Mouse (Mus musculus) B cell, adult 67 days (primary cell): ENCODE data around the gene Xab2. TPM values are rescaled to one million over a fixed set of nuclear protein-coding genes. Genes with fewer than 3 reads are reported as not detected.

Experiments
- total RNA-seq, 2 experiments: library from RNA; stranded (reverse); gene quantifications; 4 replicates each; pipeline ENCODE4 v1.2.4; 2023

Gene Xab2
- 10 to 100 TPM; 87.4 to 92.4 TPM for total RNA-seq

DNA sequence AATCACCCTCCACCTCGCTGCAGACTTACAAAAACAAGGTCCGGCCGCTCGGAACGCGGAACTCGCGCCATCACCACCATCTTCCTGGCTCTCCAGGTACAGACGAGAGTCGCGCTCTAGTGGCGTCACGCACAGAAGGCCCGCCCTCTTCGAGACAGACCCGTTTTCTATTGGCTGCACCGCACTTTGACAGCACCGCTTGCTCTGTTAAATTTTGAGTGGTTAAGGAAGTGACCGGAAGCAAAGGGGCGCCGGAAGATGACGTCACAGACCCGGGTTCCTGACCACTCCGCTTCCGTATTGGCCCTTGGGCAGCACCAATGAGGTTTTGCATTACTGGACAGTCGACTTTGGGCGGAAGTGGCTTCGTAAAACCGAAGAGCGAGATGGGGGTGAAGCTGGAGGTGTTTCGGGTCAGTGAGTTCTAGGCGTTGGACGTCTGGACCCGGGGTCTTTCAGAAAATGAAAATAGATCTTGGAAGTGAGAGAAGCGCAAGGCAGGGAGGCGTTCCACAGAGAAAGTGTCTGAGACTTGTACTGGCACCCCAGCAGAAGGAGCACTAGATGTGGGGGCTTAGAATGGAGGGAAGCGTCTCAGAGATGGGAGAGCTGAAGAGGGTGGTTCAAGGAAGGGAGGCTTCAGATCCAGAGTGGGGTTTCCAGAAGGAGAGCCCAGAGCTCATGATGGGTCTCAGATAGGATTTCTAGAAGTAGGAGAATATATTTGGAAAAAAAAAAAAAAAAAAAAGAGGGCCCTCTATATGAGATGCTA lies at the start of gene Xab2, which contains the start of gene Pet100:
Xab2 (minus strand) TSS at position 118 of the 772 bp plus-strand sequence.
Pet100 (plus strand) TSS at position 350 of the 772 bp plus-strand sequence.

DNA sequence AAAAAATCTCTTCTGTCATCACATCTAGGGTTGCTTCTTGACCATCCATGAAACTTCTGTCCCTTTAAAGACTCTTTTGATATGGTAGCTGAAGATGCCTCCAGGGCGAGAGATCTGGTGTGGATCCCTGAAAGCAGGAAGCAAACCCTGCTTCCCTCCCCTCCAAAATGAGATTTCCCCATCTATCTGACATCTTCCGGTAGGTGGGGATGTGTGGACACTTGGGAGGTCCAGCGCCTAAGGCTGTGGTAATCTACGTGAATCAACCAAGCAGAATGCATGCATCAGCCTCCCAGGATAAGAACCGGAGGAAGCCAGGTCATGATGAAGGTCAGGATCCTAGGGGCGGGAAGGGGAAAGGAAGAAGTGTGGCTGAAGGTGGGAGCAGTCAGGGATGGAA lies 44.4 kb upstream of the Xab2 start, which contains the start of gene Mcemp1:
Mcemp1 (plus strand) TSS at position 248 of the 400 bp plus-strand sequence.

DNA sequence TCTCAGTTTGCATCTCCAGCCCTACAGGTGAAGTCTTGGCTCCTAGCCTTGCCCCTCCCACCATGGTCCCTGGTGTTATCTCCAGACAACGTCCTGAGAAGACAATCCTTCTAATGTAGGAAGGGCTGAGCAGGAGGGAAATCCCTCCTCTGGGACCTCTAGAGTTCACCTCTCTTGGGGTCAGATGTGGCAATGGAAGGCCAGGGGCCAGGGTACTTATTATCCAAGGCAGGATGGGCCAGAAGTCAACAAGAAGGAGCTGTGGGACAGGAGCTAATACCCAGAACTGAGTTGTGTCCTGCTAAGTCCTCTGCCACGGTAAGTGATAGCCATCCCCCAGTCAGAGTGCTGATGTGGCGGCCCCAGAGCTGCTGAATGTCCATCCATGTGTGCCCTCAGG lies 34.4 kb upstream of the Xab2 start, which contains the start of gene Retn:
Retn (plus strand) TSS at position 245 of the 400 bp plus-strand sequence.

DNA sequence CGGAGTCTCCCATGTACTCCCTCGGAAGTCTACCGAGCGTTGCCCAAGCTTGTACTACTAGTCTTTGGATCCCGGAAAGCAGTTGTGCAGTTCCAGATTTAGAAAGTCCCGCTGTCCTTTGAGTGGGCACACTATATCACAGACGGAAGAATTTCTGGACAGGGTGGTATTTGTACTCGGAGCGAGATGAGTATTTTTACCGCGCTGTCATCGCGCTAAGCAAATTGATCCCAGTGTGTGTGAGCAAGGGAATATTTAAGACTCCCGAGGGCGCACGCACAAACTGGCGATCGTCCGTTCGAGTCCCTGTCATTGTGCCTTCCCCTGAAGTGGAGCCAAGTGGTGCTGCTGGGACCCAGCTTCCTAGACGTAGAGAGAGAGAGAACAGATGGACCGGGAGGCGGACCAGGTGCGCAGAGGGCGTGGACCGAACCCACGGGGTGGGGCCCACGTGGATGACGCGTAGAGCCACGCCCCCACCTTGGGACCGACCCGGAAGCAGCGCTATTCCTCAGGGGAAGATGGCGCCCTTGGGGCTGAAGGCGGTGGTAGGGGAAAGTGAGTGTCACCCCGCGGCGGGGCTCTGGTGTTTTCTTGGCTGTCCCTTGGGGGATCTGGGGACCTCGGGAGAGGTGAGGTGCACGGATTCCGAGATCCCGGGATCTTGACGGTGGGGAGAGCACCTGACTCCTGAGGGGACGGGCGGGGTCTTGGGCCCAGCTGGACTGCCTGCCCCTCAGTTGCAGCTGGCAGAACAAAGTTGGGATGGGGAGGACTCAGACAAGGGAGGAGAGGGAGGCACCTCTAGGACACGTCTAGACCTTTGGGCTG lies 9.7 kb upstream of the Xab2 start, which contains the start of gene Stxbp2:
Stxbp2 (plus strand) TSS at position 309 of the 831 bp plus-strand sequence.

DNA sequence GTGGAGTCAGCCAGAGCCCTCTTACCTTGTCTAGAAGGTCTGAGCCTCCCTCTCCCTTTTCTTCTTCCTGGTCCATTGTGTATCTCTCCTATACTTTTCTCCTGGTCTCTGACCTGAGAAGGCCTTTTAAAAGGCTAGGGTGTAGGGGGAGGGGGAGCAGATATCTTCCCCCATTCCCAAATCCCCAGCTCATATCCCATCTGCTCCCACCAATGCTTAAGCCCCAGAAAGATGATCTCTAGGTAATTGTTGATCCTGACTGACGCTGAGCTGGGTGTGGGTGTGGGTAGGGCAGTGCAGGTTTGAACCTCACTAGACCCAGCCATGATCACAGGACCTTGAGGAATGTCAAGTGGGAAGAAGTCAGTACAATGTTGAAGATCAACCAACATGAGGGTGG lies 4.3 kb upstream of the Xab2 start, which contains the start of gene Pcp2:
Pcp2 (minus strand) TSS at position 101 of the 400 bp plus-strand sequence.

DNA sequence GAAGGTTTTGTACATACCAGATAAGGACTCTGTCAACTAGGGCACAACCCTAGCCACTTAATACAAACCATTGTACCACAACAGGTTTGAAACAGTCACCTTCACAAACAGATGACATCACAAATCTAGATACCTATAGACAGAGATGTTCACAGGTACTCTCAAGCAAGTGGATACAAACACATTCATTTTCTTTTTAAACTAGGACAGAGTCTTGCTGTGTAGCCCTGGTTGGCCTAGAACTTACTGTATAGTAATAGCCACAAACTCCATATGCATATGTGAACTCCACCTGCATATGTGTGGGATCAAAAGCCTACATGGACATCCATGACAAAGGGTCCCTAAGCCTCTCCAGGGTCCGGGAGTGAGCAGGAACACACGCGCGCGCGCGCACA lies 34.1 kb downstream of the Xab2 start, which contains the start of gene Camsap3:
Camsap3 (plus strand) TSS at position 301 of the 398 bp plus-strand sequence.

DNA sequence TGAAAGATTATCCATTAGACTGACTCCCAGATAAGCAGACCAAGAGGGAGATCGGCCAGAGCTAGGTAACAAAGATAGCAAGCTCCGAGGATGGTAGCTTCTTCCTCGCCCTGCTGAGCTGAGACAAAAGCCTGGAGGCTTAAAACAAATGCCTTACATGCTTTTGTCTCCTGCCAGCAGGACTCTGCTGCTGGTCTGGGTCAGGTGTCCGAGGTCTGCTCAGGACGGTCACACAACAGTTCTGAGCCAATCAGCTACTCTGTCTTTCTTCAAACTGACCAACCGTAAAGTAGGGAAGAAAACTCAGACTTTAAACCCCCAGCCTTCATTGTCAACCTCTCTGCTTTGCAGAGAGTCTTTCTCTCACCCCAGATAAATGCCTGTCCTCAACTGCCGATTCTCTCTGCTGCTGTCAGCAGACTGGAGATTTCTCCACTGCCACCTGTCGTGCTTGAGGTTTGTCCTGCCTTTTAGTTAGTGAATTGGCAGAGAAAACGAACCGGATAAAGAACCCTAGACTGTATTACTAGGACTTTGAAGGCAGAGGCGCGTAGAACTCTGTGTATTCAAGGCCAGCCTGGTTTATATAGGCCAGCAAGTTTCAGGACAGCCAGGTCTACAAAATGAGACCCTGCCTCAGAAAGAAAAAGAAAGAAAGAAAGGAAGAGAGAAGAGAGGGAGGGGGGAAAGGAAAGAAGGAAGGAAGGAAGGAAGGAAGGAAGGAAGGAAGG lies 53.3 kb downstream of the Xab2 start, which contains the start of gene C330021F23Rik:
C330021F23Rik (plus strand) TSS at position 350 of the 731 bp plus-strand sequence.

Other genes with a start within 250 kb of the Xab2 start
- 100 to 1,000 TPM; 269 to 313 TPM for gene Arhgef18, start 228.3 kb downstream of the Xab2 start, total RNA-seq
- gene Pex11g, start 153.6 kb downstream of the Xab2 start, total RNA-seq = 1 to 10 TPM; 1.4 to 2.4 TPM
- gene Tex45, start 150.5 kb downstream of the Xab2 start, total RNA-seq = 1 to 10 TPM; 5.0 to 8.3 TPM
- gene Zfp358, start 128.2 kb downstream of the Xab2 start, total RNA-seq = 1 to 10 TPM; 8.7 to 10.0 TPM
- 100 to 1,000 TPM; 105 to 106 TPM for gene Mcoln1, start 120.9 kb downstream of the Xab2 start, total RNA-seq
- gene Pnpla6, start 105.9 kb downstream of the Xab2 start, total RNA-seq = 10 to 100 TPM; 78.0 to 82.4 TPM
- gene C330021F23Rik, start 53.3 kb downstream of the Xab2 start, total RNA-seq = not detected
- not detected for gene Camsap3, start 34.0 kb downstream of the Xab2 start, total RNA-seq
- gene Pet100, start 232 bp upstream of the Xab2 start, total RNA-seq = 10 to 100 TPM; 67.1 to 68.4 TPM
- gene Pcp2, start 4.2 kb upstream of the Xab2 start, total RNA-seq = not detected
- gene Stxbp2, start 9.6 kb upstream of the Xab2 start, total RNA-seq = 100 to 1,000 TPM; 259 to 269 TPM
- not detected for gene Retn, start 34.5 kb upstream of the Xab2 start, total RNA-seq
- not detected for gene Mcemp1, start 44.4 kb upstream of the Xab2 start, total RNA-seq
- gene Fcor, start 51.0 kb upstream of the Xab2 start, total RNA-seq = not detected
- gene Trappc5, start 55.0 kb upstream of the Xab2 start, total RNA-seq = 10 to 100 TPM; 23.4 to 28.8 TPM
- 100 to 1,000 TPM; 596 to 740 TPM for gene Fcer2a, start 72.9 kb upstream of the Xab2 start, total RNA-seq
- gene Clec4g, start 99.3 kb upstream of the Xab2 start, total RNA-seq = not detected
- 1 to 10 TPM; 1.0 to 1.1 TPM for gene Cd209a, start 127.7 kb upstream of the Xab2 start, total RNA-seq
- gene Cd209e, start 233.0 kb upstream of the Xab2 start, total RNA-seq = not detected